Mouse (Mus musculus): ENCODE measurements around the gene Maml2. TPM values are rescaled to one million over a fixed set of nuclear protein-coding genes. Genes with fewer than 3 reads are reported as not detected.

Gene Maml2
- total RNA-seq, 2 experiments from 2014 or later: 0.45 TPM; not detected in 1

DNA sequence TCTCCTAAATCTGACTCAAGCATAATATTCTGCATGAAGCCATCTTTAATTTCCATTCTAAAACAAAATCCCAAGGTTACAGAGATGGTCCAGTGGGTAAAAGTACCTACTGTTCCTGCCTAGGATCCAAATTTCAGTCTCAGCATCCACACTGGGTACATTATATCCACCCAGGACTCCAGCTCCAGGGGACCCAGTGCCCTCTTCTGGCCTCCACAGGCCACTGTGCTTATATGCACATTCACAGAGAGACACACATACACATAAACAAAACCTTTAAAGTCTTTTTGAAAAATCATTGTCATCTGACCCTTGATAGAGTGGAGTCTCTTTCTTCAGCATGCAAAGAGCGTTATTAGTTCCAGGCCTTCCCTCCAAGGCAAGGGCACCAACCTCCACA lies 291.0 kb downstream of the Maml2 start:
- ATAC-seq (replicated peaks; ENCODE audit: low FRiP score, poor library complexity, severe bottlenecking): no peak

DNA sequence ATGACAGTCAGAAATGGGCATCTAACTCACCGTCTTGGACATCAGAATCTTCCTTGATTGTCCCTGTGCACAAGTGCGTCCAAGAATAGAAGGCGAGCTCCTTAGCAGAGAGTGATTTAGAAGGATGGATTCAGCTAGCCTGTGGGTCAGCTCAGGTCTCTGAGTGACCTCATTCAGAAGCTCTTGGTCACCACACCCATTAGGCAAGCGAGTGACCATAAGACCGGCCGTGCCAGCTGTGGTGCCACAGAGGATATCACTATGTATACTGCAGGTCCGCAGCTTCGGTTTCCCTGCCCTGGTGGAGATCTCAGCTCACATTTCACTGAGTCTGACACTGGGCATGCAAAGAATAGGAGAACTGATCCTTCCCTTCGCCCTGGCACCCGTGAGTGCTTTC lies 294.9 kb downstream of the Maml2 start:
- ATAC-seq (replicated peaks; ENCODE audit: low FRiP score, poor library complexity, severe bottlenecking): no peak

DNA sequence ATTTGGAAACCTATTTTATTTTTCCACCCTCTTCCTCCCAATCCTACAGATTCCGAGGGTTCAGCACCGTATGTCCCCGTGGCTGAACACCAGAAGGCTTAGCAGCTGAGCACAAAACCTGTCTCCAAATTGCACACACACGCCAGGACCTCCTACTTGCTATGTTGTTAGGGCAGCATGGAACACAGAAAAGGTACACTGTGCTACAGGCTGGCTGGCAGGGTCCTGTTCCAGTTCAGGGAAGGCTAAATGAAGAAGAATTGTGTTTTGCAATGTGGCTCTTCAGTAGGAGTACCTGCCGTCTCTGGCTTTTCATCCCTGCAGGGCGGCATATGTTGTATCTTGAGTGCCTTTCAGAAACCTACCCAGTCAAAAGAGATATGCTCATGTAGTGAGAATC lies 300.0 kb downstream of the Maml2 start:
- no peak for ATAC-seq (replicated peaks; ENCODE audit: low FRiP score, poor library complexity, severe bottlenecking)

DNA sequence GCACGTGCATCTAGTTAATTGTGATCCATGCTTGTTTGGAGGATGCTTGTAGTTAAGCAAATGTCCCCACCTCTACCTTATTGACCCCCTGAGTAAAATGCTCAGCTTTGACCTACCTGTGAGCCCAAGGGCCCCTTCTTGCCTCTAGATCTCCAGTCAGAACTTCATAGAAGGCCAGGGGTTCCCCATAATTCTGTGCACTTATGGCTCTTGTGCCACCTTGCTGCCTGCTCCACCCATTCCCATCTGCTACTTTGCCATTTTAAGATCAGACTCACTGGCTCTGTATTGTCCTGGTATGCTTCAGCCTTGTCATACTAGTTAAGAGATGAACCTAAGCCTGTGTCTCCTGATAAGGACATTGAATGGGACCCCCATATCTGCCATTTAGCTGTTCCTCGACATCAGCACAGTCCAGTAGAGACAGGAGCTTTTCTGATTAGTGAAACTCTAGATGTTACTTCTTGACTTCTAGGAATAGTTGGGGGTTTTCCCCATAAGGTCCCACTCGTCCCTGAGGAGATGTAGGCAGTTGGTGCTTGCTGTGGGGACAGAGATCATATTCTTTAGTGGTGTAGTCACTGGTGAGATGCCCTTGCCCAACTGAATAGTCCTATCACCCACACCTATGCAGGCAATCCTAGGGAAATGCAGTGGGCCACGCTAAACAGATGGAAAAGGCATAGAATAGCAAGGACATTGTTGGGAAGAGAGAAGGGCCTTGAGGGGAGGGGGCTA lies 301.0 kb downstream of the Maml2 start:
- no peak for ATAC-seq (replicated peaks; ENCODE audit: low FRiP score, poor library complexity, severe bottlenecking)

DNA sequence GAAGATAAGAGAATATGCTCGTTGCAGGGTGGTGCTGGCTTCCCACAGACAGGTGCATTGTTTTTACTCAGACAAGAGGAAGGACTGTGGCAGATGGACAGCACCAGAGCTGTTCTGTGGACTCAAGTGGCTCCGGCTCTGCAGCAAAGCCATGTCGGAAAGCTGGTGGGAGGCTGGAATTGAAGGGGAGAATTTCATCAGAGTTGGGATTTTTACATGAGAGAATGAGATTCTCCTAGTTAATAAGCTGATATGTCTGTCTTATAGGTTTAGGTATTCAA lies 301.5 kb downstream of the Maml2 start:
- no peak for ATAC-seq (replicated peaks; ENCODE audit: low FRiP score, poor library complexity, severe bottlenecking)

DNA sequence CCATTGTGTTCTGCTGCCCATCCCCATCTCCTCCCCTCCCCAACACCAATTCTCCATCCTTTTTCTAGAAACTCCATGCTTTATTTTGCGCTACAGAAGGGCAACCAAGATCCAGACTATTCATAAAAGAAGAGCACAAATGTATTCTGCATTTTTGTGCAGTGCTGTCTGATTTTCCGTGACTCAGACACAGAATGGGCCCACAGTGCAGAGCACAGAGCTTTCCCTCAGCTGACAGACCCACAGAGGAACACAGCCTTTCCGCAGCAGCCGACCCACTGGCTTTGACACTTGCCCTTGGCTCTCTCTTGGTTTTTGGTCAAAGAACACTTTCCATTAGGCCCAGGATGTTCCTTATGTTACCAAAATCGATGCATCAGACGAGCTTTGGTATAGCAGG lies 302.0 kb downstream of the Maml2 start:
- ATAC-seq (replicated peaks; ENCODE audit: low FRiP score, poor library complexity, severe bottlenecking): no peak

DNA sequence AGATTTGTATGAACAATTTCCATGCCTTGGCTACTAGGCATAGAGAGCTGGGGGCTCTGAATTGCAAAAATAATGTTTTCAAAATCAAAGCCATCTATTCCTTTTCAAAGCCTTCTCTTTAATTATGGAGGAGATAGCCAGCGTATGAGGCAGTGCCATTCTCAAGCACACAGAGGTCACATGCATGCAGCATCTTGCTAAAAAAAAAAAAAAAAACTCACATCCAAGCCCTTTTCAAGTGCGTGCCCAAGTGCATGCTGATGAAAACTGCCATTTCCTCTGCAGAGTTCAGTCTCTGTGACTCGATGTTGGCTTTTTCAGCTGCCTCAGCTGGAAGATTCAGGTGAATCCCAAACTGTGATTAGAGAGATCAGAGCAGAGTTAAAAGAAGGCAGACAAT lies 304.0 kb downstream of the Maml2 start:
- no peak for ATAC-seq (replicated peaks; ENCODE audit: low FRiP score, poor library complexity, severe bottlenecking)

DNA sequence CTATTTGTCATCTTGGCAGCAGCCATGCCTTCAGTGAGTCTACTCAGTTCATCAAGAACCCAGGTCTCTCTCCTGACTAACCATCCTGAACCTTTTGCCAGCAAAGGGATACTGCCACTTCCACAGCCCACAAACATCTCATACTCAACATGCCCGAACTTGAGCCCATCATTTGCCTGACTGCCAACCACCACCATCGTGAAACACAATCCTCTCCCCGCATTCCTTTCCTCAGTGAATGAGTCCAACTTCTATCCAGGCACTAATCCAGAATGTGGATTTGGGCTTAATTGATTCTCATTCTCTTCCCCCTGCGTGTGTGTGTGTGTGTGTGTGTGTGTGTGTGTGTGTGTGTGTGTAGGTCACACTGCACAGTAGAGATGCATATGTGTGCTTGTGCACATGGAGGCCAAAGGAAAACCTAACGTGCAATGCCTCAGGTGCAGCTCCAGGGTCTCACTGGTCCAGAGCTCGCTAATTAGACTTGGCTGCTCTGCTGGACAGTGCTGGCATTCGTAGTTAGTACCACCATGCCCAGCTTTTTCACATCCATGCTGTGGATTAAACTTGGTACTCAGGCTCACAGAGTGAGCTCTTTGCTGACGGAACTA lies 305.9 kb downstream of the Maml2 start:
- ATAC-seq (replicated peaks; ENCODE audit: low FRiP score, poor library complexity, severe bottlenecking): no peak

DNA sequence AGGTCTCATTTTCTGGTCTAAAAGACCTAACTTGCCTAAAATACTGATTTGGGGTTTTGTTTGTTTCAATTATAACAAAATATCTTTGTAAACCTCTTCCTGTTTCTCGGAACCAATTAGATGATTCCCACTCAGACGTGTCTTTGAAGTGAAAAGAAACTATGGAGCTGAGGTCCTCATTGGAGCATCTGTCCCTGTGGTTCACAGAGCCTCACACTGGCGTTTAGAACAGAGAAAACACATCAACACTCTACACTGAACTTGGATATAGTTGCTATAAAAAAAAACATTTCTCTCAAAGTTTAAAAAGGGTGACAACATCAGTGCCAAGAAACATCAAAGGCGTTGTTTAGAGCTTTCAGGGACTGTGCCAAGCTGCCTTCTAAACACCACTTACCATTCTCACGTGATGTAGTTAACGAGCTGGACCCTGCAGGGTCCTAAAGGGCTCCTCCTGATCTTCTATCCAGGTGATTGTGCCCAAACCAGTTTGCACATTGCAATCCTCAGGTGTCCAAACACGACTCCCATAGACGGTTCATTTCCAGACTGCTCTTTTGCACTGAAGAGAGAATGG lies 309.9 kb downstream of the Maml2 start:
- no peak for ATAC-seq (replicated peaks; ENCODE audit: low FRiP score, poor library complexity, severe bottlenecking)

DNA sequence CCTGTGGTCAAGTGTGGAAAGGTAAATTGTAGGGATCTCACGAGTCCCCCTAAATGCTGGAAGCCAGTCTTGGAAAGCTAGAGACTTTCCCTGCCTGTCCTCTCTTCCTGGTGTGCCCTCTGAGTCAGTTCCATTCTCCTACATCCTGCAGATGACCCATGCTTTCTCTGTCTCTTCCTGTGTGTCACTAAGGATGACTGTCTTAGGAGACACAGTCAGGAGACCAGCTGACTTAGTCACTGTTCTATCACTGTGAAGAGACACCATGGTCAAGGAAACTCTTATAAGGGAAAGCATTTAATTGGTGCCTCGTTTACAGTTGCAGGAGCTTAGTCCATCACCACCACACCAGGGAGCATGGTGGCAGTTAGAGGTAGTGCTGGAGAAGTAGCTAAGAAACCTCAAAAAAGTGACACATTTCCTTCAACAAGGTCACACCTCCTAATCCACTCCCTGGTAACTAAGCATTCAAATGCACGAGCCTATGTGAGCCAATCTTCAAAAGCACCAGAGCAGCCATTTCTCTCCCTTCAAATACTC lies 310.8 kb downstream of the Maml2 start:
- ATAC-seq (replicated peaks; ENCODE audit: low FRiP score, poor library complexity, severe bottlenecking): no peak

DNA sequence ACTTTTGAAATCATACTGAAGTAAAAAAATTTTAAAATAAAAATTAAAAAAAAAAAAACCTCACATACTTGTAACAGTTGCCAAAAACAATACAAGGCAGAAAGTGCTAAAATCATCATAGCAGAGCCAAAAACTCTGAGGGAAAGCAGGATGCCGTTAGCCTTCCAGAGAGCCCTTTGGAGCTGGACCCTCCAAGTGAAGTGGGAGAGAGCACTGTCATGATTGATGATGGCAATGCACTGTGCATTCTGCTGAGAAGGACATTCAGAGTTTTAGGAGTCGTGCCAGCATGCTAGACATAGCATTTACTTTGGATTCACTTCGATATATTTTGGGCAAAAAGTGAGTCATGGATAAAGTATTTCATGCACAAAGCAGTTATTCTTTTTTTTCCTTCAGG lies 313.8 kb downstream of the Maml2 start:
- no peak for ATAC-seq (replicated peaks; ENCODE audit: low FRiP score, poor library complexity, severe bottlenecking)

DNA sequence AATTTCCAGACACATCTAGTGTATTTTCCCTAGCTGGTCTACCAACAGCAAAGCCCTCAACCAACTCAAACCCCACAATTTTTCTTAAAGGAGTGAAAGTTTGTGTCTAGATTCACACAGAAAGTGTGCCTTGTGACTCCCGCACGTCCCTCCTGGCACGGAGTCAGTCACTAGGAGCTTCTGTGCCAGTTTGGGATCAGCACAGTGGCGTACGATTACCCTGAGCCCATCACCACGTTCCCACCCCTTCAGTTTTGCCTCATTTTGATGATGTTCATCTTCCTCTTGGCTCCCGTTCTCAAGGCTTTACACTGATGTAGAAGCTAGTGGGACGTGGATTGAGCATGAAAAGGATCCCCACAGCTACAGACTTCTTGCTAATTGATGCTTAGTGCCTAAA lies 314.6 kb downstream of the Maml2 start:
- ATAC-seq (replicated peaks; ENCODE audit: low FRiP score, poor library complexity, severe bottlenecking): no peak

DNA sequence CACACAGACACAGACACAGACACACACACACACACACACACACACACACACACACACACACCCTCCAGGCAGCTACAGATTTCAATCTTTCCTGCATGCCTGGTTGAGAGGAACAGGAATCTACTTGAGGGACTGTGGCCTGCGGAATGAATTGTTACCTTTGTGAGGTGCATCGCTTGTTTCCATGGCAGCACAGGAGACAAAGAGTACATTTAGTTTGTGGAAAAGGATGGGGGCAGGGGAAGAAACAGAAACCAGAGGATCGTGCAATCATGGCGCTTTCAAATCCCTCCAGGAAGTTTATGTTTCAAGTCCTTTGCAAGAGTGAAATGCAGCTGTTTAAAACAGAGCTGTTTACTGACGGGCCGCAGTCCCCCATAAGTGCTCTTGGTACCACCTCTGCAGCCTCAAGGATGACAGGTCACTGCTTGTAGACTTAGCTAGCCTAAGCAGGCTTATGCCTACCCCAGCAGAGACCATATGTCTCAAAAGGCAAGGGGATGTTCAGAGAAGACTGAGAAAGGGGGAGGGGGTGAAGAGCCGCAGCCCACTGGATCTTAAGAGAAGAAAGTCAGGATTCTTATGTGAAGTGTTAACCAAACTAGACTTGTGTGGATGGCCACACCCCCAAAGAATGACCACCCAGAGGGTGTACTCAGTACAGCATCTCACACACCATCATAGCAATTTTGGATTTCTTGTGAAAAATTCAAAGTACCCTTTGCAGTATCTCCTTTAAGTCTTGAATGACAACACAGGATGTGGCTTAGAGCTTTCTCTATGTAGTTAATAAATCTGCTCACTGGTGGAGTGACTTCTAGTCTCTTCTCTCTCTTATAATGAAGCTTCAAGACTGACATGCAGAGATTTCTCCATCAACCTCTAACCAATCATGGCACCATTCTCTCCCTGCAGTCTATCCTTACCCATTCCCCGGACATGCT lies 315.8 kb downstream of the Maml2 start:
- no peak for ATAC-seq (replicated peaks; ENCODE audit: low FRiP score, poor library complexity, severe bottlenecking)

DNA sequence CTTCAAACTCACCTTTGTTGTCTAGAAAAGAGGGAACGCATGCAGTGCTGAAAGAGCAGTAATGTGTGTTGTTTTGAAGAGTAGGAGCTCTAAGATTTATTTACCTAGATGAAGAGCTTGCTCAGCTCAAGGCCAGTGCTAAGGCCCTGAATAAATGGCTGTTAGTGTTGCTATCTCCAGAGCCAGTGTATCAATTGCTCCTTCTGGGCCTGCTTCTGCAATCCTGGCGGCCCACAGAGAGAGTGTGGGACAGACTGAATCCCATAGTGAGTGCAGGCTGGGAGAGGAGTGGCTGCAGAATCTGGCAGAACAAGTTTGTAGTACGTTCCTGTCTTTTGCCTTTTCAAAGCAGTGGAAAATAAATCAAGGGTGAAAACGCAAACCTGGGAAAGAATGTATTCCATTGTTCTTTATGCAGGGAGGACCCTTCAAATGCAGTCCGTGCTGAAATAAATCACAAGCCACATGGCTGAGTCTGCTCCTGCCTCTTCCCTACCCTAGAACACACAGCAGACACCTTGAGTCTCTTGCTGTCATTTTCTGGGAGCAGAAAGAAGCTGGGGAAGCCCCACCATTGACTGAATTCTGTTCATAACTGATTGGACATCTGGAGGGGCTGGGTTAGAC lies 318.7 kb downstream of the Maml2 start:
- ATAC-seq (replicated peaks; ENCODE audit: low FRiP score, poor library complexity, severe bottlenecking): no peak

DNA sequence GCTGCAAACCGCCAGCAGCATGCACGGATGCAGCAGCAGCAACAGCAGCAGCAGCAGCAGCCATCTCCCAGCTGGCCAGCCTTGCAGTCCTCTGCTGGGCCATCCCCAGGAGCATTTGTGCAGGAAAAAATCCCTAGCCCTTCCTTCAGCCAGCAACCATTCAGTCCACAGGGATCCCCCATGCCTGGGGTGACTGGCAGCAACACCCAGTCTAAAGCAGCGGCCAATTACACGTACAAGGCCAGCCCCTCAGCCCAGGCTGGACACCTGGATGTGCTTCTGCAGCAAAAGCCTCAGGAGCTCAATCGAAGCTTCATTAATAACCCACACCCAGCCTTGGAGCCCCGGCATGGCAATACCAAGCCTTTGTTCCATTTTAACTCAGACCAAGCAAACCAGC lies 323.0 kb downstream of the Maml2 start:
- no peak for ATAC-seq (replicated peaks; ENCODE audit: low FRiP score, poor library complexity, severe bottlenecking)

DNA sequence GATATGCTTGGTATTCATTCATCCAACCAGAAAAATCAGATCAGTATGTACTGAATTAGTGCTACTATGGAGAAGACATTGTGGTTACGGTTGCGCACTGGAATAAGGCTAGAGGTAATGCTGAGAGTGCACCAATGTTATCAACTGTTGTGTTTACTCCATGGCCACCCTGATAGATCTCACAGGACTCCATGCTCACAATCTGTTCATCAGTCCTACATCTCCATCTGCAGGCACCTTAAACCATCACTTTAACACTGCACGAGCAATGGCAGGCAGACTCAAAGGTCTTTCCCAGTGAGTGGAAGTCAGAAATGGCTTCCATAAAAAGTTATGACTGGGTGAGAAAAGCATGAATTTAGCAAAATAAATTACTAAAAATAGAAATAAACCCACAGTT lies 324.2 kb downstream of the Maml2 start:
- no peak for ATAC-seq (replicated peaks; ENCODE audit: low FRiP score, poor library complexity, severe bottlenecking)

DNA sequence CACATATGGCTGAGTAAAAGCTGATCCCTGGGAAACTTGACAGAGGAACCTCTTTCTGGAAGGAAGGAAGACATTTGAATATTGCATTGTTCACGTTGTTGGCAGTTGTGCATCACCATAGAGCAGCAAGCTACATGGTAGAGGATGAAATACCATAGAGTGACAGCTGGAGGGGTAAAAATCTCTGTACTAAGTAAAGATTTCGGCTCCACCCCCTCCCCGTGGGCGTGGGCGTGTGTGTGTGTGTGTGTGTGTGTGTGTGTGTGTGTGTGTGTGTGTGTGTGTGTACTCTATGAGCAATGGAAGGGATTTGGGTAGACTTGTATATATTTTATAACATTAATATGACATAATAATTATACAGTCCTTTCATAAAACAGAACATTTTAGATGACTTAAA lies 324.7 kb downstream of the Maml2 start:
- no peak for ATAC-seq (replicated peaks; ENCODE audit: low FRiP score, poor library complexity, severe bottlenecking)

DNA sequence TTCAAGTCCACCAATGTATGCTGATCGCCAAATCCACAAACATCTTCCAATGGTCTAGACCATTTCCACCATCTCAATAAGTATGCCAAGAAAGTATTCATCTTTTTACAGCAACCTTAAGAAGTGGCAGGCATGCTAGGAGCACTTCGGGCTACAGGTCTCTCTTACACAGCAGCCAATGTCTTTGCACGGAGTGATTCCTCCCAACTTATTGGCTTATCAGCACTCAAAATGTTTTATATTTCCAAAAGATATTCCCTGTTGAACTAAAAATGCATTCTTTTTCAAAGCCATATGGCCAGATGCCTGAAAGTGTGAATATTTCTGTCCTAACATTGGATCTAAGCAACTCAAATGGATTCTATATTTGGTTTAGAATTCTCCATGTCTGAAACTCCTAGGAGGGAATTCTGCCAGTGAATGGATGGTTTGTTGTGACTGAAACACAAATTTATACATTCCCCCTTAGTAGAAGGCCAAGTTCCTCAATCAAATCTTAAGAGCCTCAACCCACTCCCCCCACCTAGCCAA lies 326.2 kb downstream of the Maml2 start:
- no peak for ATAC-seq (replicated peaks; ENCODE audit: low FRiP score, poor library complexity, severe bottlenecking)

DNA sequence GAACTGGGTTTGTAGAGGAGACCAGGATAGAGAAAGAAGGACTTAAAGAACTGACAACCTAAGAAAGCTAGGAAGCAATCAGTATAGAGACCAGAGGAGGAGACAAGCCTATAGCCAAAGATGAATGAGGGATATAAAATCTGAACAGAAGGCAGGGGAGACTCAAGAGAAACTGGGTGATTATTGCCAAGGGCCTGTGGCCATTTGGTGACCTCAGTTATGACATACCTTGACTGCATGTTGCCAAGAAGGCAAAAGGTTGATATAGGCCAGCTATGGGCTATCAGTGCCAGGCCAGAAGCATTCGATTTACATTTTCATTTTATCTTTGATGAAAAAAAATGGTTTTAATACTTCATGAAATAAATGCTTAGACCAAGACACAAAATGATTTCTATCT lies 327.0 kb downstream of the Maml2 start:
- ATAC-seq (replicated peaks; ENCODE audit: low FRiP score, poor library complexity, severe bottlenecking): no peak

DNA sequence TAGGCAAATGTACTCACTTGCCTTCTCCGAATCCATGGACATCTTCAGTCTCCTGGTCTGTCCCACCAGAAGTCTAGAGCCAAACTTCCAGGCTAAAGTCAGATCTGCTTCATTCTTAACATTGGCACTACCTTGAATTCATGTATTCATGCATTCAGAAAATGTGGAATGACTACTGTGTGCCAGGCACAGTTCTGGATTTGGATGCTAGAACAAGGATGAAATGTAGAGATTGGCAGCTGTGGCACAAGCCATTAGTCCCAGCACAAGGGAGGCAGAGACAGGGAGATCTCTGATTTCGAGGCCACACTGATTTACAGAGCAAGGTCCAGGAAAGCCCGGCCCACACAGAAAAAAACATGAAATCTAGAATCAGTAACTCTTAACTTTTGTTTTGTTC lies 327.5 kb downstream of the Maml2 start:
- ATAC-seq (replicated peaks; ENCODE audit: low FRiP score, poor library complexity, severe bottlenecking): no peak
